Mouse (Mus musculus) forebrain, postnatal 0 days (tissue): ENCODE measurements around the gene Tmem82. TPM values are rescaled to one million over a fixed set of nuclear protein-coding genes. Genes with fewer than 3 reads are reported as not detected.
A peak's percentile ranks its signal among the peaks of the same experiment; 100 is the strongest.

Source experiments
- ATAC-seq: fragments of 200-750 bp; cut with Nextera tagmentation; 2 replicates; pipeline ENCODE4 v1.8.0; 2017; ENCODE audit warnings: mild to moderate bottlenecking, moderate library complexity
- DNase-seq: peaks from one replicate; pipeline ENCODE4 v3.0.0-alpha.2; 2015
- H3K27ac ChIP-seq: fragments of 300-500 bp; sonication (generic); 2 replicates; pipeline ENCODE4 v1.5.1; 2014; ENCODE audit warnings: low read depth, mild to moderate bottlenecking, antibody characterized with exemption, low read length, moderate library complexity, mixed read lengths
- H3K27me3 ChIP-seq: fragments of 300-500 bp; sonication (generic); 2 replicates; pipeline ENCODE4 v1.6.1; 2014; ENCODE audit warnings: mild to moderate bottlenecking, low read length, mixed read lengths; ENCODE audit not compliant: insufficient read depth
- H3K36me3 ChIP-seq: fragments of 300-500 bp; sonication (generic); 2 replicates; pipeline ENCODE4 v1.6.1; 2014; ENCODE audit warnings: mild to moderate bottlenecking, moderate library complexity; ENCODE audit not compliant: insufficient read depth
- H3K4me1 ChIP-seq: fragments of 300-500 bp; sonication (generic); 2 replicates; pipeline ENCODE4 v1.6.1; 2014; ENCODE audit warnings: antibody characterized with exemption; ENCODE audit not compliant: insufficient read depth
- H3K4me2 ChIP-seq: fragments of 300-500 bp; sonication (generic); 2 replicates; pipeline ENCODE4 v1.6.1; 2014; ENCODE audit warnings: low read depth, mild to moderate bottlenecking, moderate library complexity
- H3K4me3 ChIP-seq: fragments of 300-500 bp; sonication (generic); 2 replicates; pipeline ENCODE4 v1.5.1; 2014; ENCODE audit warnings: low read depth, low read length, mixed read lengths
- H3K9ac ChIP-seq: fragments of 300-500 bp; sonication (generic); 2 replicates; pipeline ENCODE4 v1.6.1; 2014; ENCODE audit warnings: mild to moderate bottlenecking
- H3K9me3 ChIP-seq: fragments of 300-500 bp; sonication (generic); 2 replicates; pipeline ENCODE4 v1.6.1; 2016; ENCODE audit warnings: low read length
- CTCF ChIP-seq: sonication (generic); IDR thresholded peaks from 2 replicates; pipeline ENCODE4 v1.5.1; 2016; ENCODE audit warnings: antibody characterized with exemption, control low read depth, low read depth
- WGBS: fragments of 180-500 bp; shearing (Covaris S2); extraction: QIAGEN DNeasy Blood & Tissue Kit; methylation state at CpG from one replicate; pipeline ENCODE4 v1.1.7; 2014; 5-methylcytosine and 5-hydroxymethylcytosine counted together
- polyA plus RNA-seq: library from polyadenylated mRNA; unstranded; fragments of >200 nt; fragmentation: Nextera tagmentation; extraction: Ambion mirVana; gene quantifications from 2 replicates; pipeline ENCODE4 v1.2.1, GENCODE M21; 2015
- total RNA-seq: library from RNA; depleted of rRNA; stranded (reverse); fragments of >200 nt; gene quantifications from 2 replicates; pipeline ENCODE4 v1.2.3, GENCODE M21; 2014

Tmem82 gene
- total and polyA plus RNA-seq, 2 experiments from 2014 or later: 0.21 to 0.33 TPM

DNA sequence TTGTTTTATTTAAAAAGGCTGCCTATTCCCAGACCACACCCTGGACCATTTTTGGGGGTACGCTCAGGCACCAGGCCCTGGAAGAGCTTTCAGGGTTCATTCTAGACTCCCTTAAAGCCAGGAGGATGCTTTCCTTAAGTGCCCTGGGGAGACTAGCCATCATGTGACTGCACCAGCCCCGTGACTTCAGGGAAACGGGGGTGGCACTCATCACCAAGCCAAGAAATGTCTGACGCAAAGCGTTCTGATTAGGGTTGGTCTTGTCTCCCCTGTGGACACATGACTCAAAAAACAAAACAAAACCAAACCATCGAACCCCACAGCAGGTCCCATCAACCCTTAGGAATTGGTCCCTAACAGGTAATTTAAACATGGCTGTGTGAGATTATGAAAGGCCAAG is 32.9 kb upstream of the Tmem82 start:
- H3K4me1 ChIP-seq: no peaks in the 10 kb centered on the region
- H3K27ac ChIP-seq: no peak overlapping the region
- no peak overlapping the region for H3K9ac ChIP-seq
- no peak overlapping the region for H3K4me2 ChIP-seq
- H3K4me3 ChIP-seq: no peak overlapping the region
- TF ChIP-seq CTCF: no peak
- 91% methylated on average over 6 of the region's 6 CpGs for WGBS
- ATAC-seq (no peak), DNase-seq (no peak)
- no peaks in the 10 kb centered on the region for H3K27me3 ChIP-seq
- H3K36me3 ChIP-seq: peaks cover 18% of the 10 kb centered on the region
- H3K9me3 ChIP-seq: no peaks in the 10 kb centered on the region

DNA sequence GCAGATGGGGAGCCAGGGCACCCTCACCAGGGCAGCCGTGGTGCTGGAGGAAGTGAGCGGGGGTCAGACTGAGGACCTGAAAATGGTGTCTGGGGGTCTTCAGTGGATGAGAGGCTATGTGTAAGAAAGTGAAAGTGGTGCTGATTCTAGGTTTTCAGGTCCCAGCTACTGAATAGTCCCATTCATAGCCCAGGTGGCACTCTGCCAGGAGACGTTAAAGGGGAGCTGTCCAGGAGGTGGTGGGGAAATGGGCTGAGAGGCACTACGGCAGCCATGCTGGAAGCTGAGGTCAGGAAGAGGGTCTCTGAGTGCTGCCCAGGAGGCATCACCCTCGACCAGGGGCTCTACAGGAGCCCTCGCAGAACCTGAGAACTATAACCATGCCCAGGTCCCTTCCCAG is 30.8 kb upstream of the Tmem82 start:
- Histone ChIP-seq H3K4me1 (no peaks in the 10 kb centered on the region), H3K9ac (no peak overlapping the region), H3K27ac (no peak overlapping the region), H3K4me2 (no peak overlapping the region), H3K4me3 (no peak overlapping the region), H3K27me3 (no peaks in the 10 kb centered on the region), H3K36me3 (peaks cover 18% of the 10 kb centered on the region), H3K9me3 (no peaks in the 10 kb centered on the region)
- ATAC-seq: peak; percentile 43; the same call in 1 of the 2 replicates
- peak; percentile 62 for DNase-seq
- TF ChIP-seq CTCF: no peak
- 43% methylated on average over 6 of the region's 6 CpGs for WGBS

DNA sequence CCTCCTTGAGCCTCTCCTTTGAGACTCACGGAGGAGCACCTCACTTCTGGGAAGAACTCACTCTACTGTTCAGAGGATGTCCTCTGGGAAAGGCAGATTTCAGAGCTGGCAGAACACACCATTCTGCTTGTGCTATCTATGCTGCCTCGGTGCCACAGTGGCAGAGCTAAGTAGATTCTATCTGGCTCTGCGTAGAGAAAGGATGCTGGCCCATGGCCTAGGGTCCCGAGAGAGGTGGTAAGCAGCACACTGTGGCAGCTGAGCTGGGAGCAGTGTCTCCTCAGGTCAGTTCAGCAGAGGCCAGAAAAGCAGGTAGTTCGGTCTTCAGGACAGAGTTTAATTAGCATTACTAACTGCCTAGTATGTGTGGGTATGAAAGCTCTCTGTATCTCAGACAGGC is 29.8 kb upstream of the Tmem82 start:
- Histone ChIP-seq H3K36me3 (peaks cover 13% of the 10 kb centered on the region), H3K4me1 (no peaks in the 10 kb centered on the region), H3K9me3 (no peaks in the 10 kb centered on the region), H3K27me3 (no peaks in the 10 kb centered on the region), H3K4me2 (no peak overlapping the region), H3K9ac (no peak overlapping the region), H3K4me3 (no peak overlapping the region), H3K27ac (no peak overlapping the region)
- 84% methylated on average over 5 of the region's 5 CpGs for WGBS
- no peak for TF ChIP-seq CTCF
- no peak for ATAC-seq
- no peak for DNase-seq

DNA sequence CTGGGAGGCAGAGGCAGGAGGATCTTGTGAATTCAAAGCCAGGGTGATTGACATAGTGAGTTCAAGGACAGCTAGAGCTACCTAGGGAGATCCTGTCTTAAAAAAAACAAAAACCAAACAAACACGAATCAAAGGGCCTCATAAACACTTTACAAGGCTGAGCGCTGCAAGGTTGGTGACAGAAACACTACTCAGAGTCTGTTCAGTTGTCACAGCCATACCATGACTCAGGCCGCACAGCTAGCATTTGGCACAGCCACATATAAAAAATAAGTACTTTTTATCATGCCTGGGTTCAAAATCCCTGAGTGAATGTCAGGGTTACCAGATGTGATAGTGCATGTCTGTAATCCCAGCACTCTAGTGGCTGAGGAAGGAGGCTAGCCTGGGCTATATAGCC is 28.8 kb upstream of the Tmem82 start:
- no peak for ATAC-seq
- Histone ChIP-seq H3K27me3 (no peaks in the 10 kb centered on the region), H3K9me3 (no peaks in the 10 kb centered on the region), H3K4me3 (no peak overlapping the region), H3K27ac (no peak overlapping the region), H3K9ac (no peak overlapping the region), H3K4me2 (no peak overlapping the region), H3K36me3 (peaks cover 14% of the 10 kb centered on the region), H3K4me1 (no peaks in the 10 kb centered on the region)
- TF ChIP-seq CTCF: no peak
- 99% methylated on average over 3 of the region's 3 CpGs for WGBS
- DNase-seq: no peak

DNA sequence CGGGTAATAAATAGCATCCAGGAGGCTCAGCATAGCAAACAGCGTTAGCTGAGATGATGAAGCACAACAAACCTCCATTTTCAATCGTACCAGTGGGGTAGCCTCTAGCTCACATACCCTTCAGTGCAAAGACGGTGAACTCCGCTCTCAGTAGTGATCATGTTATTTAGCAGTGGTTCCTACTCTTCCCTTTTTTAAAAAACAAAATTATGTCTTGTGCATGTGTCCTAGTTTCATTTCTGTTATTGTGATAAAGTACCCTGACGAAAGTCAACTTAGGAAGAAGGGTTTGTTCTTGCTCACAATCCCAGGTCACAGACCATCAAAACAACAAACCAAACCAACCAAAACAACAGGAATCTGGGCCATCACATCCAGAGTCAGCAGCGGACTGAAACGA is 27.6 kb upstream of the Tmem82 start:
- Histone ChIP-seq H3K4me3 (no peak overlapping the region), H3K4me1 (no peaks in the 10 kb centered on the region), H3K9ac (no peak overlapping the region), H3K4me2 (no peak overlapping the region), H3K36me3 (peaks cover 16% of the 10 kb centered on the region), H3K9me3 (no peaks in the 10 kb centered on the region), H3K27me3 (no peaks in the 10 kb centered on the region), H3K27ac (no peak overlapping the region)
- no peak for DNase-seq
- TF ChIP-seq CTCF: no peak
- ATAC-seq: no peak
- WGBS: 96% methylated on average over 8 of the region's 8 CpGs

DNA sequence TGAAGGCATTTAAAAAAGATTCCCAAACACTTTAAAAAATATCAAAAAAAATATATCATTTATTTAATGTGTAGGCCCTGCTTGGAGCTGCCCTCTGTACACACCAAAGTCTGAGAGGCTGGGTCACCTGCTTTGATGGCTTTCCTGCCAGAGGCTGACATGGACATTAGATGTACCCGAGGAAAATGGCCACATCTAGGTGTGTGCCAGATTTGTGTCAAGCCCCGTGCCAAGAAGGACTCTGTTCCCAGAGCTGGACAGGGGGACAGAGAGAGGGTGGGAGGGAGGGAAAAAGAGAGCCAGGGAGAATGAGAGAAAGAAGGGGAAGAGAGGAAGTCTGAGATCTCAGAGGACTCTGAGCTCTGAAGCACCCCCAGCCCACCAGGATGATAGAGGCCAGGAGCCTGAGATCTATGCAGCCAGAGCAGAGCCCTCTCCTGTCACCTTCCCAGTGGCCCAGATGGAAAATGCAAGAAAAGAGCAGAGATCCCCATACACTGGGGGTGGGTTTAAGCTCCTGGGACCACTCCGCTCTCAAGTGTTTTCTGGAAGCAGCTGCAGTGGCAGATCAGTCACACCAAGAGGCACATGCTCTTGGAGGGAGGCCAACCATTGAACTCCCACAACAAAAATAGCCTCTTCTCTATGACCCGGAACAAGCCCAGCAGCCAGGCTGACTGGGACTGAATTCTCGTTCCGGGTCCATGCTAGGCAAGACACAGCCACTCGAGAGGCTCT is 24.9 kb upstream of the Tmem82 start:
- H3K36me3 ChIP-seq: peaks cover 35% of the 10 kb centered on the region
- peak overlapping the region; percentile 66 for H3K27ac ChIP-seq
- H3K9ac ChIP-seq: no peak overlapping the region
- no peaks in the 10 kb centered on the region for H3K4me1 ChIP-seq
- TF ChIP-seq CTCF: no peak
- 21% methylated on average over 7 of the region's 7 CpGs for WGBS
- H3K27me3 ChIP-seq: no peaks in the 10 kb centered on the region
- H3K9me3 ChIP-seq: no peaks in the 10 kb centered on the region
- no peak overlapping the region for H3K4me2 ChIP-seq
- ATAC-seq (peak; percentile 70), DNase-seq (peak; percentile 66)
- H3K4me3 ChIP-seq: no peak overlapping the region

DNA sequence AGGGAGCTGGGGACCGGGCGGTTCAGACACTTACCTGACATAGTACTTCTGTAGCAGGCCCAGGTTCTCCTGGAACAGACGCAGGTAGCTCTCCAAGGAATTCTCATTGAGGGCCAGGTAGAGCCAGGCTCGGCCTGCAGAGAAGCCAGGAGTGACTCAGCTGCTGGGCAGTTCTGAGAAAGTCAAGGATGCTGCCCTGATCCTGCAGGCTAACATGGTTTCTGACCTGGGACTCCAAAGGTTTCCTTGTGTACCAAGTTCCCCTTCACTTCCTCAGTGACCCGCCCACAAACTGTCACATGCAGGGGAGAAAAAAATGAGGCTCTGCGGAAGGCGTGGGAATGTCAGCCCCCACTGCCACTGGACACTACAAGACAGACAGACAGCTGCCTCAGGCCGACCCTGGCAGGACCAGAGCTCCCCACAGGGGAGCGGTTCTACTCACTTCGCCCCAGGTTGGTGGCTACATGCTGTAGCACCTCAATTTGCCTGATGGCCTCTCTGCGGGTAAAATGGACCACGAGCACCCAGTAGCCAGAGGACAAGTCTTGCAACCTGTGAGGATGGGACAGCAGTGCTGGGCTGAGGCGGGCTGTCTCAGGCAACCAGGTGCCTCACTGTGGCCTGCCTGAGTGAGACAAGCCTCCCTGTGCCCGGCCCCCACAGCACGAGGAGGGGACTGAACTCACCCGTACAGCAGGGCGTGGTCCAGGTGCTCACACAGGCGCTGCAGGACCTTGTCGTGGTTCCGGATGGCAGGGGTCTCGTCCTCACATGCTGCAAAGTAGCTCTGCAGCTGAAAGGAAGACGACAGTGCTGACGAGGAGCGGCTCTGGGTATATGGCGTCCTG is 23.8 kb upstream of the Tmem82 start:
- Histone ChIP-seq H3K9ac (no peak overlapping the region), H3K27me3 (no peaks in the 10 kb centered on the region), H3K9me3 (no peaks in the 10 kb centered on the region), H3K4me3 (no peak overlapping the region), H3K36me3 (peaks cover 41% of the 10 kb centered on the region), H3K27ac (no peak overlapping the region), H3K4me2 (no peak overlapping the region), H3K4me1 (no peaks in the 10 kb centered on the region)
- DNase-seq (no peak), ATAC-seq (no peak)
- 92% methylated on average over 25 of the region's 25 CpGs for WGBS
- TF ChIP-seq CTCF: no peak
